Mouse (Mus musculus) right cerebral cortex, postnatal 36 days (tissue): ENCODE measurements around the gene Sbf2.

Experiments used
- DNase-seq, 2 experiments: peaks; one replicate each; pipeline ENCODE4 v3.0.0; 2022; ENCODE audit warnings: low spot score in 2 of 2, mixed read lengths in 1 of 2

Gene Sbf2

GRCm38 (mm10) chr7:110277734-110278245 is 336.9 kb downstream of the Sbf2 start:
- no peak for DNase-seq

GRCm38 (mm10) chr7:110272434-110272833 is 342.3 kb downstream of the Sbf2 start:
- DNase-seq, result no peak

- DNase-seq, result no peak
Observed at GRCm38 (mm10) chr7:110271814-110272213, 342.9 kb downstream of the Sbf2 start.

GRCm38 (mm10) chr7:110270455-110270854 is 344.3 kb downstream of the Sbf2 start:
- DNase-seq, result no peak

DNA sequence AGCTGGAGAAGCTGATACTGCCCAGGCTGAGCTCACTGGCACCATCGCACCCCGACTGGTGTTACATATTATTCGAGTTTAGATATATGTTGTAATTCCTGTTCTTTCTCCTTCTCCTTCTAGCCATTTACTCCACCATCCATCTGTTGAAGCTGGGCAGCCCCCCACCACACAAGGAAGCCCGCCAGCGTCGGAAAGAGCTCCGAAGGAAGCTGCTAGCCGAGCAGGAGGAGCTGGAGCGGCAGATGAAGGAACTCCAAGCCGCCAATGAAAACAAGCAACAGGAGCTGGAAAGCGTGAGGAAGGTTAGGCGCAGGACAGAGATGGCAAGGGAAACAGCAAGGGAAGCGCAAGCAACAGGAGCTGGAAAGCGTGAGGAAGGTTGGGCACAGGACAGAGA is 344.9 kb downstream of the Sbf2 start:
- DNase-seq, result no peak

DNA sequence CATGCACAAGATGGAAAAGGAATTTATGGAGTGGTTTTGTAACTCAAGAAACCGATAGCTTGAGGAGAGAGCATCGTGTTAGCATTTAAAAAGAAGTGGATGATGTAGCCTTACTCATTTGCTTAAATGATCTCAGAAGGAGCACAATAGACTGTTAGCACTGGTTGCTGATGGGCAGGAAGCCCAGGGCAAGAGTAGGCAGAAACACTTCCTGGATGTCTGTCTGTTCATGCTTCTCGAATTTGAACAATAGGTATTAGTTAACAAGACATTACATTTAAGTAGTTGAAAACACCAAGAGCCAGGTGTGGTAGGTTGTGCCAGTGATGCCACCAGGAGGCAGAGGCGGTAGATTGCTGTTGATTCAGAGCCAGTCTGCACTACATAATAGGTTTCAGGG is 346.2 kb downstream of the Sbf2 start:
- no peak for DNase-seq

GRCm38 (mm10) chr7:110267994-110268393 is 346.7 kb downstream of the Sbf2 start:
- DNase-seq, result no peak

DNA sequence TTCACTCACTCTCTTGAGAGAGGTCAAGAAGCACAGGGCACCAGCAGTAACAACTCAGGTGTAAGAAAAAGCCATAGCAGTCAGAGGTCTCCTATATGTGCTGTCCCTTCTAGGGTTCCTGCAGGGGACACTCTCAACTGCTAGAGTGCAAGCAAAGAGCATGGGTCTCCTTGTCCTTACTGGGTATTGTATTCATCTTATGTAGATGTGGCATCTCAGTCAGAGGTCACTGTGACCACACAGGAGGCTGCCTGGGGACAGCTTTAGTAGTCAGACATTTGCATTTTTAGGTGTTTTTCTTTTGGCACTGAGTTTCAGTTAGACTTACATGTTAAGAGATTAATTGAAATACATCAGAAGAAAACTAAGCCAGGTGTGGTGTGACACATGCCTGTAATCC is 347.7 kb downstream of the Sbf2 start:
- no peak for DNase-seq

DNA sequence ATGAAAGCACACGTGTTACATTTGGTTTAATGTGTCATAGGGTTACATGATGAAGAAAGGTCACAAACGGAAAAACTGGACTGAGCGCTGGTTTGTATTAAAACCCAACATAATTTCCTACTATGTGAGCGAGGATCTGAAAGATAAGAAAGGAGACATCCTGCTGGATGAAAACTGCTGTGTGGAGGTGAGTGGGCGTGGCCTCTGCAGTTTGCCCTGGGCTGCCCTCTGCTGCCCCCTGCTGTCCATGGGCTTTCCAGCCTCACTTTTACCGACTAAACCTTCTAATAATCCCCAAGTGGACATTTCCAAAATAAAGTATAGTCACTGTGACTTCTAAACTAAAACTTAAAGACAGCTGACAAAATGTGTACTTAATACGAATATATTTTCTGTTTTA is 348.9 kb downstream of the Sbf2 start:
- peak; percentile 57 to 62 for DNase-seq

GRCm38 (mm10) chr7:110263474-110263873 is 351.2 kb downstream of the Sbf2 start:
- DNase-seq, result no peak

DNA sequence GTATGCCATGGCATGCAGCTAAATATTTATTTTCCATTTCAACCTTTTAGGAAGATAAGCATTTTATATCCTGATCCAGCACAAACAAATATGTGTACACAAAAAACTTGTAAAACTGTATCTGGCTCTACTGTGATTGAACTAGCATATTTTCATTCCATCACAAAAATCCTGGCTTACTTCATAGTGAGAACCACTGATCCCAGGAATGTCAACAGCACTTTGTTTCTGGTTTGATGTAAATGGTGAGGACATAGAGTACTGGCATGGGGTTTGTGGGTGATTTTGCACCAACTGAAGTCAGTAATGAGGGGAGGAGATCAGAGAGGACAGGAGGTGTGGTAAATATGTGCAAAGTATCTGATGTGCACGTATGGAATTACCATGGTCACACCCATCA is 352.1 kb downstream of the Sbf2 start:
- no peak for DNase-seq

- DNase-seq, result no peak
Observed at GRCm38 (mm10) chr7:110261807-110262206, 352.9 kb downstream of the Sbf2 start.

- peak; percentile 11 to 20 for DNase-seq
Observed at GRCm38 (mm10) chr7:110259966-110260711, 354.6 kb downstream of the Sbf2 start.

DNA sequence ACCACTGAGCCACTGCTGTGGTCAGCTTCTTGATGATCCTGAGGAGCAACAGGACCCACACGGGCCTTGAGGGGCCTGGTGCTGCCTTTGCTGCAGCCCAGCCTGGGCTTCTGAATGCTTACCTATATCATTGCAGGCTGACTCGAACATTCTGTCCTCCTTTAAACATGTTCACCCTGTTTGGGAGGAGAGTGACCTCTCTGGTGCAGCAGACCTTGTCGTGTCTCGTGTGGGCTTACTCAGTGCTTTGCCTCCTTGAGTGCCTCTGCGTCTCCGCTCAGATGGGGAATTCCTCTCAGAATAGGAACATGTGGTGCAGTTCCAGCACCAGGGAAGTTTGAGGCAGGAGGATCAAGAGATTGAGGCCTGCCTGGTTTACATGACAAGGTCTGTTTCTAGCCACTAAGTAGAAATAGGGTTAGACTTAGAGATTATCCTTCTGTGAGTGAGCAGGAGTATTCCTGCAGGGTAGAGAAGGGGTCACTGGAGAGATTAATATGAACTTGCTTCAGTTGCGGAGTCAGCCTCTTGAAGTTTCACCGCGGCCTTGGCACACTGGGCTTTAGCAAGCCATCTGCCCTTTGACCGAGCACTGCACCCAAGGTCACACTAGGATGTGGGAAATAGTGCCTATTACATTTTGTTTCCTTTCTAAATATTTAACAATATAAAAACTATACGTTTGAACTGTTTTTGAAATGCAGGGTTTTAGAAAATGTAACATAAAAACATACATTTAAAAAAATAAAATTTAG is 356.3 kb downstream of the Sbf2 start:
- no peak for DNase-seq
